Mouse (Mus musculus): ENCODE data around the gene Rgs17.

DNA sequence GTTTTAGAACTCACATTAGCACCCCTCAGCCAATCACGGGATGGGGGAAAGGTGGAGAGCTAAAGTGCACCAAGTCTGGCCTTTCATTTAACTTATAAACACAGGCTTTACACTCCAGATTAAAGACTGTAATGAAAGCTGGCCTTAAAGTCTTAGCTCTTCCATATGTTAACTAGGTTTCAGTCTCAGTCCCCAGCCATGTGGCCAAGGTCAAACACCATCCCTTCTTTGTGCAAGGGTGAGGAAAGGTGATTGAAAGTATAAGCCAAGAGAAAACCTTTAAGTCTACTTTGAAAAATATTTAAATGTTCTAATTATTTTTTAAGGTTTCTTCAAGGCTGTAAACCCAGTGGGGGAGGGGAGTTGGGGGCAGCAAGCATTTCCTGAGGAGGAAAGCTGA, 118.5 kb downstream of the Rgs17 start:
- TF ChIP-seq CTCF (IDR thresholded peaks at IDR 0.05; ENCODE audit: insufficient read depth, low read depth, low read length) (no peak), POLR2A (IDR thresholded peaks at IDR 0.05; ENCODE audit: insufficient read depth, low read depth, low read length) (no peak)
